Comparison of ENCODE assay signal across 15 mouse cellular contexts in genomic region chr13:55929814-55930213, GRCm38 (mm10).
"Had no signal": no experiment of that assay in that cellular context is flagged by ENCODE, and none has a peak within 500 bp of the region (broad histone marks: within the 10 kb centered on the region; RNA-seq: fewer than 3 reads in every experiment).

No protein-coding gene starts in this region.

- H3K27ac ChIP-seq: left cerebral cortex, adult 2 months; liver, embryonic 13.5 days; macrophage; midbrain, embryonic 13.5 days; stomach, embryonic 15.5 days had no signal

- H3K4me3 ChIP-seq: left cerebral cortex, adult 2 months; liver, embryonic 13.5 days; midbrain, embryonic 13.5 days; stomach, embryonic 15.5 days had no signal

- H3K9me3 ChIP-seq: liver, embryonic 13.5 days; midbrain, embryonic 13.5 days; stomach, embryonic 15.5 days had no signal

- ATAC-seq: midbrain, embryonic 13.5 days; midbrain, embryonic 16.5 days had no signal

- H3K9ac ChIP-seq: liver, embryonic 13.5 days; midbrain, embryonic 13.5 days; stomach, embryonic 15.5 days had no signal

- H3K4me1 ChIP-seq: liver, embryonic 13.5 days; midbrain, embryonic 13.5 days had no signal

- H3K4me2 ChIP-seq: liver, embryonic 13.5 days; midbrain, embryonic 13.5 days; stomach, embryonic 15.5 days had no signal

- DNase-seq: kidney, adult 18-20 months; kidney, adult 9 months; kidney, postnatal 14 days; layer of hippocampus, postnatal 36 days; liver, embryonic 13.5 days; lung, adult 2 months; lung, postnatal 14 days; right cerebral cortex, postnatal 25 days; spleen, adult 18-20 months; thymus, postnatal 36 days had no signal

- H3K27me3 ChIP-seq: liver, embryonic 13.5 days; stomach, embryonic 15.5 days had no signal

- H3K36me3 ChIP-seq: liver, embryonic 13.5 days; midbrain, embryonic 13.5 days; stomach, embryonic 15.5 days had no signal
